Mouse (Mus musculus) C2C12 (cell line): ENCODE data around the gene Ogdhl.

Experiments used
- CTCF ChIP-seq: IDR thresholded peaks from one replicate; pipeline ENCODE4 v1.5.1; 2011; ENCODE audit not compliant: control insufficient read depth, insufficient read depth, insufficient read length
- MAX ChIP-seq: IDR thresholded peaks from one replicate; pipeline ENCODE4 v1.6.1; 2011; ENCODE audit warnings: mild to moderate bottlenecking, control low read depth
- MYOD1 ChIP-seq: IDR thresholded peaks from one replicate; pipeline ENCODE4 v1.6.1; 2011; ENCODE audit warnings: low read depth; ENCODE audit not compliant: control insufficient read depth, insufficient read length
- MYOG ChIP-seq: IDR thresholded peaks from one replicate; pipeline ENCODE4 v1.6.1; 2011; ENCODE audit not compliant: control insufficient read depth, insufficient read length; ENCODE audit errors: extremely low read depth
- USF1 ChIP-seq: IDR thresholded peaks from one replicate; pipeline ENCODE4 v1.6.1; 2011; ENCODE audit warnings: low read depth, mild to moderate bottlenecking, control low read depth, moderate library complexity

GRCm38 (mm10) chr14:32372510-32372909 is 50.7 kb downstream of the Ogdhl start:
- TF ChIP-seq MYOD1 (no peak), CTCF (no peak), MAX (no peak), MYOG (no peak), USF1 (no peak)
